Mouse (Mus musculus) cortical plate, adult 2 months (tissue): Measurements from ENCODE around the gene Son. TPM values are rescaled to one million over a fixed set of nuclear protein-coding genes. Genes with fewer than 3 reads are reported as not detected.
"Not testable (repeated sequence)": the region's sequence is repeated elsewhere in the genome, so short reads cannot be mapped to it uniquely, and the experiment has no call there.

Source experiments
- H3K27ac ChIP-seq: fragments of 200-500 bp; 2 replicates; pipeline ENCODE4 v1.5.1; 2012; ENCODE audit warnings: low read length, control low read depth, inconsistent platforms; ENCODE audit not compliant: insufficient read depth
- H3K4me1 ChIP-seq: fragments of 200-500 bp; 2 replicates; pipeline ENCODE4 v1.6.1; 2011; ENCODE audit warnings: low read length; ENCODE audit not compliant: control insufficient read depth, insufficient read depth
- H3K4me3 ChIP-seq: fragments of 200-500 bp; 2 replicates; pipeline ENCODE4 v1.5.1; 2011; ENCODE audit warnings: mild to moderate bottlenecking, low read length, control low read depth; ENCODE audit not compliant: insufficient read depth
- CTCF ChIP-seq: fragments of 200-500 bp; IDR thresholded peaks from 2 replicates; pipeline ENCODE4 v1.5.1; 2011; ENCODE audit warnings: mild to moderate bottlenecking, control low read depth, low read length; ENCODE audit not compliant: insufficient read depth; ENCODE audit errors: extremely low read depth
- POLR2A ChIP-seq: fragments of 200-500 bp; IDR thresholded peaks from 2 replicates; pipeline ENCODE4 v1.6.1; 2011; ENCODE audit warnings: mild to moderate bottlenecking, low read length, control low read depth; ENCODE audit not compliant: insufficient read depth; ENCODE audit errors: extremely low read depth
- polyA plus RNA-seq: library from polyadenylated mRNA; depleted of rRNA; stranded (reverse); fragments of >200 nt; gene quantifications from 2 replicates; pipeline ENCODE4 v1.2.3, GENCODE M21; 2012

Gene Son
- polyA plus RNA-seq, 1 experiment: 267 TPM

GRCm38 (mm10) chr16:91632940-91633339 is 14.4 kb upstream of the Son start:
- no peak overlapping the region for H3K4me3 ChIP-seq
- TF ChIP-seq CTCF: no peak
- no peak for TF ChIP-seq POLR2A
- H3K4me1 ChIP-seq: no peaks in the 10 kb centered on the region; the same call in 1 of the 2 replicates
- no peak overlapping the region for H3K27ac ChIP-seq

DNA sequence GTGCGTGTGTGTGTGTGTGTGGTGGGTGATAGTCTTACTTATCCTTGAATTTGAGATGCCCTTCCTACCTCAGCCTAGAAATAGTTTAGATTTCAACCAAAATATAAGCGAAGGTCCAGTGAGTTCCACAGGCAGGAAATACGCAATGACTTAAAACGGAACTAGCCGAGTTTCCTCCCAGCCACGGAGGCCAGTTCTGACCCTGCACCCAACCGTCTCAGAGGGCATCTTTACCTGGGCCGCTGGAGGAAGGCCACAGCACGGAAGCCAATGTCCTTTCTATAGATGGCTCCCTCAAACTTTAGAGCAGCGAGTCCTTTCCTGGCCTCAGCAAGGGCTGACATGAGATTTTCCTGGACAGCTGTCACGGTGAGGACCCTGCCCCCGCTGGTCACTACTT is 13.7 kb upstream of the Son start:
- TF ChIP-seq POLR2A: no peak
- TF ChIP-seq CTCF: no peak
- Histone ChIP-seq H3K4me1 (no peaks in the 10 kb centered on the region; the same call in 1 of the 2 replicates), H3K27ac (no peak overlapping the region), H3K4me3 (no peak overlapping the region)

DNA sequence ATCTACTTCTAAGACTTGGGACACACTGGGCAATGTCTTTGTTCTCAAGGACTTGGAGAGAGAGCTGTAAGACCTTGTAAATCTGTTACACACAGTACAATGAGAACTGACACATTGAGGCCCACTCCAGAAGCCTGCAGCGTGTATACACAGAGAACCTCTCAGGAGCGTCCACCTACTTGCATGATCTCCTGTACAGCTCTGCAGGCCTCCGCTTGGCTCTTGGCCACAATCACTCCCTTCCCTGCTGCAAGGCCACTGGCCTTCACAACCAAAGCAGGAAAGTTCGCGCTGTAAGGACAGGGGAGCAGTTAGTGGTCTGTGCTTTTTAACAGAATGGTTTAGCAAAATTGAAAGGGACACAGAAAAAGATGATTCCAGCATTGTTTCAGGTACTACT is 8.1 kb upstream of the Son start:
- TF ChIP-seq CTCF (no peak), POLR2A (no peak)

GRCm38 (mm10) chr16:91639636-91640035 is 7.7 kb upstream of the Son start:
- TF ChIP-seq CTCF: no peak
- no peak for TF ChIP-seq POLR2A
- H3K27ac ChIP-seq: no peak overlapping the region
- peaks cover 6% of the 10 kb centered on the region for H3K4me1 ChIP-seq
- H3K4me3 ChIP-seq: no peak overlapping the region

More for the DNA sequence above, 8.1 kb upstream of the Son start:
- H3K4me3 ChIP-seq: no peak overlapping the region
- H3K4me1 ChIP-seq: peaks cover 6% of the 10 kb centered on the region
- H3K27ac ChIP-seq: peak overlapping the region; percentile 72; the same call in 1 of the 2 replicates

GRCm38 (mm10) chr16:91640171-91640570 is 7.1 kb upstream of the Son start:
- no peak for TF ChIP-seq CTCF
- no peak for TF ChIP-seq POLR2A
- Histone ChIP-seq H3K4me1 (peaks cover 6% of the 10 kb centered on the region), H3K4me3 (no peak overlapping the region), H3K27ac (no peak overlapping the region)

- TF ChIP-seq CTCF: no peak
- TF ChIP-seq POLR2A: no peak
These were observed 2.4 kb upstream of the Son start for GRCm38 (mm10) chr16:91644901-91645300.

GRCm38 (mm10) chr16:91645420-91645819 is 1.9 kb upstream of the Son start:
- not testable (repeated sequence) for H3K4me1 ChIP-seq, H3K4me3 ChIP-seq, H3K27ac ChIP-seq

More at GRCm38 (mm10) chr16:91644901-91645300, 2.4 kb upstream of the Son start:
- no peak overlapping the region for H3K27ac ChIP-seq
- H3K4me3 ChIP-seq: no peak overlapping the region
- H3K4me1 ChIP-seq: peaks cover 4% of the 10 kb centered on the region; the same call in 1 of the 2 replicates

GRCm38 (mm10) chr16:91645995-91646602 is 1.2 kb upstream of the Son start:
- Histone ChIP-seq H3K4me1 (peaks cover 3% of the 10 kb centered on the region; the same call in 1 of the 2 replicates), H3K4me3 (peak overlapping the region; percentile 71), H3K27ac (no peak overlapping the region)
- TF ChIP-seq POLR2A (no peak), CTCF (no peak)

- Histone ChIP-seq H3K4me3 (peak within 1 kb of the TSS; percentile 71), H3K27ac (peak within 1 kb of the TSS; percentile 99), H3K4me1 (peaks cover 3% of the 10 kb centered on the region; the same call in 1 of the 2 replicates)
- TF ChIP-seq POLR2A: peak; percentile 97
- no peak for TF ChIP-seq CTCF
These were observed 456 bp upstream of the Son start, which contains the start of gene Gart for GRCm38 (mm10) chr16:91646681-91647419. Gene Gart, minus strand, starts transcription at chr16:91646952.

- peak overlapping the region; percentile 68 for H3K27ac ChIP-seq
- H3K4me1 ChIP-seq: peaks cover 3% of the 10 kb centered on the region; the same call in 1 of the 2 replicates
- H3K4me3 ChIP-seq: peak overlapping the region; percentile 71
- TF ChIP-seq POLR2A (no peak), CTCF (no peak)
These were observed 879 bp downstream of the Son start for GRCm38 (mm10) chr16:91648220-91648550.
